Mouse (Mus musculus) testis, adult 10 weeks (tissue): ENCODE measurements around the gene Prpmp5. TPM values are rescaled to one million over a fixed set of nuclear protein-coding genes. Genes with fewer than 3 reads are reported as not detected.

Experiments
- polyA plus RNA-seq: library from polyadenylated mRNA; stranded (reverse); fragments of 350-450 nt; fragmentation: Illumina TruSeq; extraction: RNeasy Lipid Tissue Mini Kit (QIAGEN cat#74804); gene quantifications from one replicate; pipeline ENCODE4 v1.2.3, GENCODE M21; 2014; ENCODE audit warnings: low read depth, low replicate concordance

Prpmp5 gene
- polyA plus RNA-seq: not detected

GRCm38 (mm10) chr6:132314657-132315056, at the start of gene Prpmp5:
Prpmp5 (minus strand) TSS chr6:132314757.

DNA sequence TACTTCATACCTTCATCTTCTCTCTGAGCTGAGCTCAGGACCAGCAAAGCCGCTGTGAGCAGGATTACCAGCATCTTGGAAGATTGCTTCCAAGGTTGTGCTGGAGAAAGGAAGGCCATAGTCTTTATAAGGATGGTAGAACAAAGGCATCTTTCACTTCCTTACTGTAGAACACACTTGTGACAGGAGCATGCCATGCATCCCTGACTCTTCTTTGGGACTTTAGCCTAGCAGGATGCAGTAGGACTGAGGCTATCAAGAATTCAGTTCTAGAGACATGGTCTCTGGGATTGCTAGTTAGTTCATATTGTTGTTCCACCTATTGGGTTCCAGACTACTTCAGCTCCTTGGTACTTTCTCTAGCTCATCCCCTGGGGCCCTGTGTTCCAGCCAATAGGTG, 49.5 kb upstream of the Prpmp5 start, which contains the start of gene Gm8882:
Gene Gm8882 (minus strand): TSS at position 101 of the 400 bp plus-strand sequence.

Other genes with a start within 250 kb of the Prpmp5 start
- gene Prb1, start 104.2 kb downstream of the Prpmp5 start, polyA plus RNA-seq: not detected
- not detected for gene Gm8882, start 49.4 kb upstream of the Prpmp5 start, polyA plus RNA-seq